Mouse (Mus musculus) spleen, adult 2 months (tissue): Measurements from ENCODE around the gene Prkd2.

ENCODE experiments used
- CTCF ChIP-seq: fragments of 200-500 bp; IDR thresholded peaks from 2 replicates; pipeline ENCODE4 v1.5.1; 2011; ENCODE audit warnings: mild to moderate bottlenecking, inconsistent platforms; ENCODE audit not compliant: insufficient read depth, insufficient read length, insufficient replicate concordance; ENCODE audit errors: extremely low read depth
- POLR2A ChIP-seq: fragments of 200-500 bp; IDR thresholded peaks from 2 replicates; pipeline ENCODE4 v1.6.1; 2011; ENCODE audit warnings: low read depth, low read length, inconsistent platforms

DNA sequence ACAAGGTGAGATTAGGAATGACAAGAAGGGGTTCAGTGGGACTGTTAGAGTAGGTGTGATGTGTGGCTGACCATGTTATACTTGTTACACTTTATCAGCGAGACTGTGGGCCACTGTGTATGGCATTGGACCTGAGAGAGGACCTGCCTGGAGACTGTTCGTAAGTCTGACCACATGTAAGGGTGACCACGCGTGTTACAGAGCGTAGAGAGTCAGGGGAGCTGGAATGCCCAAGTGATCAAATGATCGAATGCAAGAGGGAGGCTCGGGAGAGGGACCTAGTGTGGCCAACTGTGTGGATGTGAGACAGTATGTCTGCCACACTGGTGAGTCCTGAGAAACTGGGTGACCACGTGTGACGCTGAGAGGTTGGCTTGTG lies 49.6 kb downstream of the Prkd2 start:
- TF ChIP-seq POLR2A = no peak
- TF ChIP-seq CTCF = no peak
